Mouse (Mus musculus) heart, postnatal 0 days (tissue): ENCODE measurements around the gene 1700012A03Rik. TPM values are rescaled to one million over a fixed set of nuclear protein-coding genes. Genes with fewer than 3 reads are reported as not detected.

ENCODE experiments used
- ATAC-seq: fragments of 200-750 bp; cut with Nextera tagmentation; 2 replicates; pipeline ENCODE4 v1.8.0; 2017; ENCODE audit warnings: low read depth, moderate number of reproducible peaks, moderate library complexity; ENCODE audit not compliant: insufficient read depth
- DNase-seq: peaks from one replicate; pipeline ENCODE4 v3.0.0-alpha.2; 2016; ENCODE audit warnings: low spot score
- H3K27ac ChIP-seq: fragments of 300-500 bp; sonication (generic); 2 replicates; pipeline ENCODE4 v1.5.1; 2014; ENCODE audit warnings: low read depth, mild to moderate bottlenecking
- H3K27me3 ChIP-seq: fragments of 300-500 bp; sonication (generic); 2 replicates; pipeline ENCODE4 v1.6.1; 2014; ENCODE audit warnings: low read length, mixed read lengths; ENCODE audit not compliant: control insufficient read depth, insufficient read depth
- H3K36me3 ChIP-seq: fragments of 300-500 bp; sonication (generic); replicated peaks from 2 replicates; pipeline ENCODE4 v1.6.1; 2014; ENCODE audit warnings: low read length, mixed read lengths; ENCODE audit not compliant: control insufficient read depth, insufficient read depth
- H3K4me1 ChIP-seq: fragments of 300-500 bp; sonication (generic); 2 replicates; pipeline ENCODE4 v1.6.1; 2014; ENCODE audit warnings: antibody characterized with exemption; ENCODE audit not compliant: control insufficient read depth, insufficient read depth
- H3K4me2 ChIP-seq: fragments of 300-500 bp; sonication (generic); 2 replicates; pipeline ENCODE4 v1.6.1; 2014; ENCODE audit warnings: low read depth, mild to moderate bottlenecking, low read length, moderate library complexity
- H3K4me3 ChIP-seq: fragments of 300-500 bp; sonication (generic); 2 replicates; pipeline ENCODE4 v1.5.1; 2014; ENCODE audit warnings: low read depth, low read length
- H3K9ac ChIP-seq: fragments of 300-500 bp; sonication (generic); replicated peaks from 2 replicates; pipeline ENCODE4 v1.6.1; 2014; ENCODE audit warnings: low read depth, low read length, mixed read lengths
- H3K9me3 ChIP-seq: fragments of 300-500 bp; sonication (generic); replicated peaks from 2 replicates; pipeline ENCODE4 v1.6.1; 2016; ENCODE audit warnings: low read length; ENCODE audit not compliant: control insufficient read depth
- CTCF ChIP-seq: IDR thresholded peaks from 2 replicates; pipeline ENCODE4 v1.5.1; 2016; ENCODE audit warnings: antibody characterized with exemption, control low read depth, low read depth
- WGBS: fragments of 180-500 bp; shearing (Covaris S2); extraction: QIAGEN DNeasy Blood & Tissue Kit; methylation state at CpG from one replicate; pipeline ENCODE4 v1.1.7; 2014; 5-methylcytosine and 5-hydroxymethylcytosine counted together
- polyA plus RNA-seq: library from polyadenylated mRNA; unstranded; fragments of >200 nt; fragmentation: Nextera tagmentation; extraction: Ambion mirVana; gene quantifications from 2 replicates; pipeline ENCODE4 v1.2.1, GENCODE M21; 2015
- total RNA-seq: library from RNA; depleted of rRNA; stranded (reverse); fragments of >200 nt; gene quantifications from 2 replicates; pipeline ENCODE4 v1.2.3, GENCODE M21; 2014; ENCODE audit warnings: low replicate concordance

Gene 1700012A03Rik
- total and polyA plus RNA-seq, 2 experiments from 2014 or later: not detected

DNA sequence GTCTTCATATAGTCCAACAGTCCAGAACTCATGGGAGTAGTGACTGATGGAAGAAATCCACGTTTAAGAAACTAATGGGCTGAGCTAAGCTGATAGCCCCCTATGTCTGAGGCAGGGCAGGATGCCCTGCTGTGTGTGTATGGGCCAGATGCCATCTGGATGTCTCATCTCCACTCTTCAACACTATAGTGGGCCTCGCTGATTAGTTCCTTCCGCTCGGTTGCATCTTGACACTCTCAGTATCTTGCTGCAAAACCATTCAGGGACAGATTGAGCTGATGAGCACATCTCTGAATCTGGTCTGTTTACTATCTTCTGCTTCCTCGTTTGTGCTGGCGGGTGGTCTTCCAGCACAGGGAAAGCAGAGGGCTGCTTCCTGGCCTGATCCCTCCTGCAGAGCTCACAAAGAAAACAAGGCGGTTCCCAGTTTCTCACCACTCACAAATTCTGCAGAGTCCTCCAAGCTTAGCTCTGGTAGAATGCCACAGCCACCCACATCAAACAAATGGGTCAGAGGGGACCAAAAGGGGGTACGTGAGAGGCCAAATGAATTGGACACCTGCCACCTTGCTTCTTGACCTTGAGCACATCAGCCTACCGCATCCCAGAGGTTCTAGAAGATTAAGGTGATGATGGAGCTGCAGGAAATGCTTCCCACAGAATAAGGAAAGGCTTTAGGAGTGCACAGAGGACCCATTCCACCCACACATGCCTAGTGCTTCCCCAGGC lies 55.7 kb downstream of the 1700012A03Rik start:
- ATAC-seq: no peak
- H3K27ac ChIP-seq: no peak overlapping the region
- no peak for TF ChIP-seq CTCF
- H3K9ac ChIP-seq: no peak overlapping the region
- no peak overlapping the region for H3K4me2 ChIP-seq
- no peak for DNase-seq
- no peaks in the 10 kb centered on the region for H3K27me3 ChIP-seq
- no peak overlapping the region for H3K4me3 ChIP-seq
- 31% methylated on average over 9 of the region's 9 CpGs for WGBS
- no peaks in the 10 kb centered on the region for H3K4me1 ChIP-seq
- no peaks in the 10 kb centered on the region for H3K36me3 ChIP-seq
- H3K9me3 ChIP-seq: no peaks in the 10 kb centered on the region
